Mouse (Mus musculus) liver, embryonic 14.5 days (tissue): ENCODE results near the gene Scrn1. TPM values are rescaled to one million over a fixed set of nuclear protein-coding genes. Genes with fewer than 3 reads are reported as not detected.

Experiments
- ATAC-seq: fragments of 200-750 bp; cut with Nextera tagmentation; 2 replicates; pipeline ENCODE4 v1.8.0; 2017; ENCODE audit warnings: moderate number of reproducible peaks, mild to moderate bottlenecking, moderate library complexity; ENCODE audit not compliant: insufficient read depth
- DNase-seq, 3 experiments: peaks; one replicate each; pipeline ENCODE4 v3.0.0-alpha.2; 2012 to 2013; ENCODE audit warnings: low read depth in 3 of 3, low spot score in 3 of 3
- H3K27ac ChIP-seq: fragments of 300-500 bp; sonication (generic); 2 replicates; pipeline ENCODE4 v1.5.1; 2014; ENCODE audit warnings: moderate library complexity, mild to moderate bottlenecking, control low read depth, inconsistent platforms
- H3K27me3 ChIP-seq: fragments of 300-500 bp; sonication (generic); 2 replicates; pipeline ENCODE4 v1.6.1; 2014; ENCODE audit warnings: mild to moderate bottlenecking, low read length, moderate library complexity; ENCODE audit not compliant: control insufficient read depth, insufficient read depth
- H3K36me3 ChIP-seq: fragments of 300-500 bp; sonication (generic); replicated peaks from 2 replicates; pipeline ENCODE4 v1.6.1; 2014; ENCODE audit warnings: low read depth; ENCODE audit not compliant: control insufficient read depth, insufficient read depth
- H3K4me1 ChIP-seq, 2 experiments: fragments of 200-500 bp in 1 of 2; fragments of 300-500 bp in 1 of 2; sonication (generic) in 1 of 2; replicated peaks; 2 replicates each; pipeline ENCODE4 v1.6.1; 2012 to 2014; ENCODE audit warnings: antibody characterized with exemption in 1 of 2, inconsistent platforms in 1 of 2, low read length in 1 of 2; ENCODE audit not compliant: control insufficient read depth in 2 of 2, insufficient read depth in 2 of 2
- H3K4me2 ChIP-seq: fragments of 300-500 bp; sonication (generic); 2 replicates; pipeline ENCODE4 v1.6.1; 2014; ENCODE audit warnings: low read depth, mild to moderate bottlenecking, control low read depth, moderate library complexity
- H3K4me3 ChIP-seq, 2 experiments: fragments of 200-500 bp in 1 of 2; fragments of 300-500 bp in 1 of 2; sonication (generic) in 1 of 2; 2 replicates each; pipeline ENCODE4 v1.5.1; 2012 to 2014; ENCODE audit warnings: low read depth in 2 of 2, low read length in 2 of 2, mild to moderate bottlenecking in 2 of 2, control low read depth in 1 of 2, inconsistent platforms in 1 of 2, moderate library complexity in 1 of 2; ENCODE audit not compliant: insufficient read depth in 1 of 2
- H3K9ac ChIP-seq: fragments of 300-500 bp; sonication (generic); replicated peaks from 2 replicates; pipeline ENCODE4 v1.6.1; 2014; ENCODE audit warnings: mild to moderate bottlenecking, control low read depth, moderate library complexity
- H3K9me3 ChIP-seq: fragments of 300-500 bp; sonication (generic); 2 replicates; pipeline ENCODE4 v1.6.1; 2016; ENCODE audit warnings: low read length, mixed read lengths; ENCODE audit not compliant: control insufficient read depth
- CTCF ChIP-seq: IDR thresholded peaks from 2 replicates; pipeline ENCODE4 v1.5.1; 2016; ENCODE audit warnings: antibody characterized with exemption, low read depth, control low read depth
- EP300 ChIP-seq: IDR thresholded peaks from 2 replicates; pipeline ENCODE4 v1.6.1; 2016; ENCODE audit warnings: antibody characterized with exemption, low read depth
- WGBS: fragments of 180-500 bp; shearing (Covaris S2); extraction: QIAGEN DNeasy Blood & Tissue Kit; methylation state at CpG from one replicate; pipeline ENCODE4 v1.1.7; 2014; ENCODE audit not compliant: insufficient replicate concordance; 5-methylcytosine and 5-hydroxymethylcytosine counted together
- polyA plus RNA-seq, 2 experiments: library from polyadenylated mRNA; depleted of rRNA in 1 of 2; stranded (reverse) in 1 of 2; unstranded in 1 of 2; fragments of >200 nt; fragmentation: Nextera tagmentation in 1 of 2; extraction: Ambion mirVana in 1 of 2; gene quantifications; 2 replicates each; pipeline versions ENCODE4 v1.2.1 to v1.2.3; 2012 to 2014

Scrn1 gene
- polyA plus RNA-seq, 2 experiments = 0.13 to 0.24 TPM

DNA sequence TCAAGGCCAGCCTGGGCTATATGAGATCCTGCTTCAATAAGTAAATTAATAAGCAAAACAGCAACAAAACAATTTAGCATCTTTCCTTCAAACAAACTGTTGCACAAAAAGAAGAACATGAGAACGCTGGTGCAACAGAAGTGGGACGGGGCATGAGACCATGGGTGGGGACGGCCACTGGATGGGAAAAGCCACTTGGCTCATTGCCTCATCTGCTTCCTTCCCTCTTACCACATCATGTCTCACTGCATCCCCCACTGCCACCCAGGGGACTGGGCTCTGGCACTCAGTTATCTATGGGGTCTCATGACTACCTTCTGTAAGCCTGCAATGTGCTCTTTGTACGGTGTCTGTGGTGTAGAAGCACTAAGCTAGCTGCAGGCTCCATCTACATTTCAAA is 30.8 kb downstream of the Scrn1 start:
- no peak for TF ChIP-seq EP300
- TF ChIP-seq CTCF = no peak
- H3K36me3 ChIP-seq = no peaks in the 10 kb centered on the region
- H3K4me2 ChIP-seq = no peak overlapping the region
- DNase-seq (no peak), ATAC-seq (no peak)
- no peak overlapping the region for H3K9ac ChIP-seq
- no peaks in the 10 kb centered on the region for H3K27me3 ChIP-seq
- H3K4me1 ChIP-seq = no peaks in the 10 kb centered on the region
- no peak overlapping the region for H3K27ac ChIP-seq
- H3K9me3 ChIP-seq = no peaks in the 10 kb centered on the region
- H3K4me3 ChIP-seq = no peak overlapping the region
- WGBS = 67% methylated on average over 4 of the region's 4 CpGs

DNA sequence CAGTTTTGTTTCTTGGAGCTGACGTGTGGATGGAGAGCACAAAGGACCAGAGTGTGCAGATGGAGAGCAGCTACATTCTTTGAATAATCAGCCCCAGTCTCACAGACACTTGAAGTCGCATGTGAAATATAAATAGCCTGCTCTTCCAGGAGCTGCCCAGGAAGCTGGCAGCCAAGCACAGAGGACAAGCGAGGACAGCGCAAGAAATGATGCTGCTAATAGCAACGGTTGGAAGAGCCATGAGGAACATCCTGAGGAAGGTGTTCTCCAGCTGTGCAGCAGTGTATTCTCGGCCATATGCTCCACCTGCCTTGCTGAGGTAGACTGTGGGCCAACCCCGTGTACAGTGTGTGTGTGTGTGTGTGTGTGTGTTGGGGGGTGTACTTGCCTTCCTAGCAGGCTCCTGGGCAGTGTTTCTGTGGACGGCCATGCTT is 35.2 kb downstream of the Scrn1 start:
- TF ChIP-seq EP300 (no peak), CTCF (no peak)
- Histone ChIP-seq H3K4me2 (no peak overlapping the region), H3K9ac (no peak overlapping the region), H3K9me3 (no peaks in the 10 kb centered on the region), H3K36me3 (no peaks in the 10 kb centered on the region), H3K27me3 (no peaks in the 10 kb centered on the region), H3K4me1 (peaks cover 0 to 12% of the 10 kb centered on the region in 2 experiments; a peak in 2 of 4 replicates), H3K27ac (no peak overlapping the region), H3K4me3 (no peak overlapping the region)
- 51% methylated on average over 8 of the region's 8 CpGs for WGBS
- ATAC-seq = no peak
- DNase-seq = no peak

DNA sequence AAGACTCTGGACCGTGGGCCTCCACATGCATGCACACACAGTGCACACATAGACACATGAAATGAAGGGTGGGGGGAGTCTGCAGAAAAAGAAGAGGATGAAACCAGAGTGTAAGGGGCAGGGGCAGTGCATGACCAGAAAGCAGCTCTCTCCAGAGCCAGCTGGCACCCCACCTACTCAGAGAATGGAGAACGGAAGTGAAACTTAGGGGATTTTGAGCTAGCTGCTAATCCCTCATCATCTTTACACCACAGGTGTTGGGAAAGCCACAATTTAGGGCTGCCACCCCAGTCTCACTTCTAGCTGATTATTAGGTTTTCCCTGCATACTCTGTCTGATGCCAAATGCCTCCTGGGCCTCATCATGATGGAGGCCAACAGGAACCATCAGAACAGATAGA is 36.1 kb downstream of the Scrn1 start:
- Histone ChIP-seq H3K4me2 (no peak overlapping the region), H3K36me3 (no peaks in the 10 kb centered on the region), H3K4me1 (peaks cover 0 to 12% of the 10 kb centered on the region in 2 experiments; a peak in 2 of 4 replicates), H3K4me3 (no peak overlapping the region), H3K27me3 (no peaks in the 10 kb centered on the region), H3K9me3 (no peaks in the 10 kb centered on the region), H3K9ac (no peak overlapping the region), H3K27ac (no peak overlapping the region)
- TF ChIP-seq EP300 = no peak
- TF ChIP-seq CTCF = no peak
- WGBS = 53% methylated on average over 2 of the region's 2 CpGs
- no peak for DNase-seq
- ATAC-seq = no peak

DNA sequence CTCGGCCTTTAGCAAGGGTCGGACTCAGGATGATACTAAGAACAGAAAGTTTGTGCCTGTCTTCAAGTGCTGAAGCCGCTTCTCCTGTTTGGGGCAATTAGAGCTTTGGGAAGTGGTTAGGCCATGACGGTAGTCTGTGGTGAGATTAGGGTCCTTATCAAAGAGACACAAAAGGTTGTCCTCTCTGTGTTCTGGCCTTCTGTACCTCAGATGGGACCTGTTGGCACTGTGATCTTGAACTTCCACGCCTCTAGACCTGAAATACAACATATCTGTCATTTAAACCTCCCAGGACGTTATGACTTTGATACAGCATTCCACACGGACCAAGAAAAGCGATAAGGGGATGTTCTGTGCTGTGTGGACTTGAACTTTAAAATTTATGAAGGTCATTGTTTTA is 37.6 kb downstream of the Scrn1 start:
- H3K9me3 ChIP-seq = no peaks in the 10 kb centered on the region
- H3K4me3 ChIP-seq = no peak overlapping the region
- peak; percentile 69 for TF ChIP-seq EP300
- no peak for TF ChIP-seq CTCF
- ATAC-seq (peak; percentile 75), DNase-seq (peak; percentile 9 to 31 (median 26))
- H3K27me3 ChIP-seq = no peaks in the 10 kb centered on the region
- H3K27ac ChIP-seq = no peak overlapping the region
- WGBS = 9% methylated on average over 8 of the region's 8 CpGs
- H3K4me1 ChIP-seq = peaks cover 0 to 12% of the 10 kb centered on the region in 2 experiments; a peak in 2 of 4 replicates
- no peak overlapping the region for H3K4me2 ChIP-seq
- no peak overlapping the region for H3K9ac ChIP-seq
- no peaks in the 10 kb centered on the region for H3K36me3 ChIP-seq

DNA sequence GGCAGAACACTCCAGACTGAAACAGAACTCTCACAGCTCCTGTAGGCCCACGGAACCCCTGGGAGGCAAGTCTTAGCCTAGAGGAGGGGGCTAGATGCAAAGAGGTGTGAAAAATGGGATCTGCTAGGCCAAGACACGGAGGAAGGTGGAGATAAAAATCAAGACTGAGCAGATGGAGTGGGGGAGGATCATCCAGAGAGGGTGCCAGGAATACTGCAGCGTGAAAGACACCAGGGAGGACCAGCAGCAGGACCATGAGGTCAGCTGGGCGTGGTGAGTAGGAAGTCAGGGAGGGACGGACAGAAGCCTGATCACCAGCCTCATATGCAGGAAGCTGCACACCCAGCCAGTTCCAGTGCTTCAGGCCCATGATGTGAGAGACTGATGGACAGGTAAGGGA is 47.5 kb downstream of the Scrn1 start:
- TF ChIP-seq EP300 (no peak), CTCF (no peak)
- WGBS = 37% methylated on average over 5 of the region's 5 CpGs
- no peak overlapping the region for H3K27ac ChIP-seq
- H3K9ac ChIP-seq = no peak overlapping the region
- H3K4me3 ChIP-seq = no peak overlapping the region
- DNase-seq = no peak
- H3K4me2 ChIP-seq = no peak overlapping the region
- H3K27me3 ChIP-seq = no peaks in the 10 kb centered on the region
- no peaks in the 10 kb centered on the region for H3K36me3 ChIP-seq
- H3K9me3 ChIP-seq = no peaks in the 10 kb centered on the region
- H3K4me1 ChIP-seq = no peaks in the 10 kb centered on the region
- ATAC-seq = no peak
